Mouse (Mus musculus): ENCODE results near the gene Rgl3.

Gene Rgl3

GRCm38 (mm10) chr9:21948790-21949189, 40.5 kb downstream of the Rgl3 start:
- in situ Hi-C loops (cut with MseI, MboI) = no loop called here

GRCm38 (mm10) chr9:21948146-21948545, 41.1 kb downstream of the Rgl3 start:
- in situ Hi-C loops (cut with MseI, MboI) = no loop called here

GRCm38 (mm10) chr9:21947540-21948130, 41.6 kb downstream of the Rgl3 start:
- in situ Hi-C loops (cut with MseI, MboI) = no loop called here

DNA sequence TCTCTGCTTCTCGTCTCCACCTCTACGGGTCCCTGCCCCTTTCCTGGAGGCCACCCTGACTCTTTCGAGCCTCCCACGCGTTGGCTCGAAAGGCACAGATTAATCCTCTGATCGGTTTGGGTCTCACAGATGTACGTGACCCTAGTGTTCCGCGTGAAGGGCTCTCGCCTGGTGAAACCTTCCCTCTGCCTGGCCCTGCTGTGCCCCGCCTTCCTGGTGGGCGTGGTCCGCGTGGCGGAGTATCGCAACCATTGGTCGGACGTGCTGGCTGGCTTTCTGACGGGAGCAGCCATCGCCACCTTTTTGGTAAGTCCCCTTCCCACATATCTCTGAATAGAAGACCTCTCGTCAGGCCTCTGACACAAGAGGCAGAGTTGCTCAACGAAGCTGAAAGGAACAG, 45.0 kb downstream of the Rgl3 start:
- in situ Hi-C loops (cut with MseI, MboI) = no loop called here

DNA sequence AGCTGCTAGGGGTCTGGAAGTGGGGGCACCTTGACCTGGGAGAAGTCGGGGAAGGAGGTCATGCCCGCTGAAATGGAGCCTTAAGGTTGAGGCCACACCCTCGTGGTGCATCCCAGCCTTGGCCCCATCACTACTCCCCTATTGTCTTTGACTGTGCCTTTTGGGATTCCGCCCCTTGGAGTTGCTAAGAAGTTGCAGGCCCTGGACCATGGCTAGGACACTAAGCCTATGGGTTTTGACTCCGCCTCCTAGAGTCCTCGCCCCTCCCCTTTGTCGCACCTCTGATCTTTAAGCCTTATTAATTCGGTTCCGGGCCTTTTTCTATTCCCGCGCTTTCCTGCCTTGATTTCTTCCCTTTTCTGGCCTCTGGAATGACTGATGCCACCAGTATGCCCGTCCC, 45.6 kb downstream of the Rgl3 start:
- in situ Hi-C loops (cut with MseI, MboI) = no loop called here

DNA sequence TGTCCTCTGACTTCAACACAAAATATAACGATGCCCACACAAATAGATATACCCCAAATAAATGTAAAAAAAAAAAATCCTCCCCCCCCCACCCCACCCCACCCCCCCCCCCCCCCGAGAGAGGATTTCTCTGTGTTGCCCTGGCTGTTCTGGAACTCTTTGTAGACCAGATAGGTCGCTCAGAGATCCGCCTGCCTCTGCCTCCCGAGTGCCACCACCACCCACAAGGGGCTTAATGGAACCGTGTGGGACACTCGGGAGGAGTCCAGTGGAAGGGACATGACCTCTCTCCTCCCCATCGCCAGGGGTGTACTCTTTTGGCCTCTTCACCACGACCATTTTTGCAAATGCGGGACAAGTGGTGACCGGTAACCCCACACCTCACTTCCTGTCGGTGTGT, 46.2 kb downstream of the Rgl3 start:
- in situ Hi-C loops (cut with MseI, MboI) = no loop called here

DNA sequence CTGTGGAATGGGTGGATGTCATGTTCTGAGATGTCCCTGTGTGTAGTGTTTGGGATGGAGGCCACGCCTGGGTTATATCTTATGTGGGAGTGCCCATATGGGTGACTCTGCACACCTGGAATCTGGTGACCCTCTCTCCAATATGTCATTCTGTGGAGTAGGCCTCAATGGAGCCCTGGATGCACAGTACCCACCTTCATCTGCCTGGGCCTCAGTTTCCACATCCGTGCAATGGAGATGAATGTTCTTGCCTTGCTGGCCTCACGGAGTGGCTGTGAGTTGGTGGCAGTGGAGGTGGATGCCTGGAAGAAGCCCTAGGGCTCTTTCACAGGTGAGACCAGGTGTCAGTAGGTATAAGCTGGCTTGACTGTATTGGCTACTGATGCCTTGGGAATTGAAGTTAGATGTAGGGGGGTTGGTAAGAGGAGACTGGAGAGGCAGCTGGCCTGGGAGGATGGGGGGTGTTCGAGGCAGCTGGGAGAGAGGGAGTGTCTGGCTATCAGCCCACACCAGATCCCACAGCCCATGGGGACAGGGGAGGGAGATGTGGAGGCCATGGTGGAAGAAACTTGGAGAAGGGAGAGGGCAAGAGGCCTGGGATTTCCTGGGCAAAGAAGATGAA, 50.9 kb downstream of the Rgl3 start:
- in situ Hi-C loops (cut with MseI, MboI) = no loop called here

DNA sequence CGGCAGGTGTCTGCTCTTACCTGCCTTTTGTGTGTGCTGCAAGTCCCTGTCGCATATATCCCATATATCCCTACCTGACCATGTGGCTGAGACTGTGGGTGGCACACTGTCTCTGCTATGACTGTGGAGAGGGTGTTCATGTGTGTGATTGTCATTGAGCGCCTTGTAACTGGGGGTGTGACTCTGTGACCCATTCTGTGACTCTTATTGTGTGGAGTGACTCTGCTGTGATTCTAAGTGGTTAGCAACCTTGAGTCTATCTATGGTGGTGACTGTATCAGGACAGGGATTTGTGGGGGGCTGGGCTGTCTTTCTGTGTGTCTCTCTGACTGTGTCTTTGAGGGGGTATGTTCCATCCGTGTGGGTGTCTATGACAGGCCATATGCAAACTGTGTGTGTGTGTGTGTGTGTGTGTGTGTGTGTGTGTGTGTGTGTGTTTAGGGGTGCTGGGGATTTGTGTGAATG, 51.5 kb downstream of the Rgl3 start:
- in situ Hi-C loops (cut with MseI, MboI) = no loop called here

DNA sequence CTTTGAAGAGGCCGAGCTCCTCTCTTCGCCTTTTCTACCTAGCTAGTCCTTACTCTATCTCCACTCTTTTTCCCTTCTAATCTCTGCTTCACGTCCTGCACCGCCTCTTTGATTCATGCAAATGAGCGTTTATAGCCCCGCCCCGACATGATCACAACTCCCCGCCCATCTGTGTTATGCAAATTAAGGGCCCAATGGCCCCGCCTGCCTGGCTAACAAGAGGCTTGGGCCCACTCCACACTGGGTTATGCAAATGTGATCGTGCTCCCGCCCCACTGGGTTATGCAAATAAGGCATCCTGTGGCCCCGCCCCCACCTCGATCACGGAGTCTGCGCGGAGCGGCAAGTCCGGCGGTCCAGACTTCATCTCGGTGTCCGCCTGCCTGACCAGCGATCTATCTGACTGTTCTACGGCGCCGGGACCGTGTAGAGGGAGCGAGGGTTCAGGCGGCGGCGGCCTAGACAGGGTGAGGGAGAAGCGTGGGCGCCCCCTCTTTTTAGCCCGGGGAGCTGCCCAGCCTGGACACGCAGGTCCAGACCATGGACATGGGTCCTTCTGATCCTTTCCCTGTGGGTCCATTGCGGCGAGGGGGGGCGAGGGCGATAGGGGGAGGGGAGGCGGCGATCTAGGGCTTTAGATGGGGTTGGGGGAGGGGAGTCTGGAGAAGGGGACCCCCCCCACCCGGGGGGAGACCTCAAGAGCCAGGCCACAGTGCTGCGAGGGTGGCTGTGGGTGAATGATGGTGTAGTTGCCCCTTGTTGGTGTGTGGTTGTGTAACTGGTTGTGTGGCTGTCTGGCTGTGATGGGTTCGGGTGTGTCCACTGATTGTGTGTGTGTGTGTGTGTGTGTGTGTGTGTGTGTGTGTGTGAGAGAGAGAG, 52.3 kb downstream of the Rgl3 start, which contains the start of gene Plppr2:
TSS of gene Plppr2 (plus strand) at position 342 of the 879 bp plus-strand sequence.
- in situ Hi-C loops (cut with MseI, MboI) = no loop called here

GRCm38 (mm10) chr9:21935466-21936131, 53.6 kb downstream of the Rgl3 start:
- in situ Hi-C loops (cut with MseI, MboI) = no loop called here

DNA sequence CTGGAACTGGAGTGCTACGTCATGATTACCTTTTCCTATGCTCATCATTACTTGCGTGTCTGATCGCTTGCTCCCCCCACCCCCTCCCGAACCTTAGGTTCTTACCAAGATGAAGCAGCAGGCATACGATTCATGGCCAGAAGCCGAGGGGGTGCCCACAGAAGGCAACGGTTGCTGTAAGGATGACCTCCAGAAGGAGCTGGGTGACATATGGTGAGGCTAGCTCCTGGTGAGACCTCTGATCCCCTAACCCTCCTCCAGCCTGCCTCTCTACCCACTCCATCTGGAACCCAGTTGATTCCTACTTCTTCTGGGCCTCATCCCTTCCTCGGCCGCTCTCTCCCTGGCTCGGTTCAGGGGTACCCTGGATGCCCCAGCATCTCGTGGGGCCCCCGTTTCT, 55.2 kb downstream of the Rgl3 start:
- in situ Hi-C loops (cut with MseI, MboI) = no loop called here

DNA sequence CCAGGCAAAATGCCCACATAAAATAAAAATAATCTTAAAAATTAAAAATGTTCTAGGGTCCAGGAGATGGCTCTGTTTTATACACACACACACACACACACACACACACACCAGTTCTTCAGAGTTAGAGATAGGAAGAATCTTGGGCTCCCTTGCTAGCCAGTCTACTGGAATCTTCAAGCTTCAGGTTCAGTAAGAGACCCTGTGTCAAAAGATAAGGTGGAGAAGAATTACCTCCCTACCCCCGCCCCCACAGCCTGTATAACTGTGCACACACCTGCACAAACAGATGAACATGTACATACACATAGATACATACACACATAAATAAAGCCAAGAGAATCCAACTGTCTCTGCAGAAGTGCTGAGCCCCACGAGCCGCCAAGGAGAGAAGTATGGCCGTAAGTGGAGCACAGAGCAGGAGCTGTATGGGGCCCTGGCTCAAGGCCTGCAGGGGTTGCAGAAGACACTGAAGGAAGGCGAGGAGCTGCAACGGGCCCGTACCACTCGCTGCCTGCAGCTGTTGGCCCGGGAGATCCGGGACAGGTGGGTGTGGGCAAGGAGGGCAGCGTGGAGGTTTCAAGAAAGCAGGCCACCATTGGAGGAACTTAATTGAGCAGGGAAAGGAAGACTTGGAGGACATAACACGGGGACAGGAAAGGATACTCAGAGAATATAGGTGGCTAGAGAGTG, 56.7 kb downstream of the Rgl3 start:
- in situ Hi-C loops (cut with MseI, MboI) = no loop called here

- in situ Hi-C loops (cut with MseI, MboI) = no loop called here
These were observed 57.2 kb downstream of the Rgl3 start for GRCm38 (mm10) chr9:21932006-21932405.

GRCm38 (mm10) chr9:21929208-21929607, 60.0 kb downstream of the Rgl3 start:
- in situ Hi-C loops (cut with MseI, MboI) = no loop called here

- in situ Hi-C loops (cut with MseI, MboI) = no loop called here
These were observed 62.0 kb downstream of the Rgl3 start, which contains the start of the genes Ccdc159 and Tmem205 for GRCm38 (mm10) chr9:21927208-21927753. Gene Ccdc159, plus strand, starts transcription at chr9:21927471. Gene Tmem205, minus strand, starts transcription at chr9:21927556.

DNA sequence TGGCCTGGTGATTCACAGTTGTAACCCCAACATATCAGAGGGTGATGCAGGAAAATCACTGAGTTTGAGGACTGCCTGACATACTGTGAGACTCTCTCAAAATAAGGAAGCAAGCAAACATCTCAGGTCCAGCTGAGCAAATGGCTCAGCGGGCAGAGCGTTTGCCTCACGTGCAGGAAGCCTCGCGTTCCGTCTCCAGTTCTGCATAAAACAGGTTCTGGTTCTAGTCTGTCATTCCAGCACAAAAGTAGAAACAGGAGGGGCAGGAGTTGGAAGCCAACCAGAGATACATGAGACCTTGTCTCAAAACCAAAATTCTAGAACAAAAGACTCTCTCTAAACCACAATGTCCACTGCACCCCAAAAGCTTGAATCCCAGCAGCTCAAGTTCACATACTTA, 62.5 kb downstream of the Rgl3 start:
- in situ Hi-C loops (cut with MseI, MboI) = no loop called here

DNA sequence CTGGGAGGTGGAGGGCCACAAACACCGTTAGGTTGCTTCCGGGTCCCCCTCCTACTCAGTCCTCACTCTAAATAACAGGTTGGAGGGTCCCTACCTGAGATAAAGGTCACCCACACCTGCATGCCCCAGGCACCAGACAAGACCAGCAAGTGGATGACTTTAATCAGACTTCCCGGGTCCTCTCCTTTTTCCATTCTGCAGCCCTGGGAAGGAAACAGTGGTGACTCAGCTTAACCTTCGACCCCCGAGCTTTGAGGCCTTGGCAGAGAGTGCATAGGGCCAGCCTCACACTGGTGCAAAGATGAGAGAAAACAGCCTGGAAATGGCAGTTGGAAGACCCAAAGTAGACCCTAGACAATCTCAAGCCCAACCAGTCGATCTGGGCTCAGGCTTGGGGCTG, 63.1 kb downstream of the Rgl3 start:
- in situ Hi-C loops (cut with MseI, MboI) = no loop called here

DNA sequence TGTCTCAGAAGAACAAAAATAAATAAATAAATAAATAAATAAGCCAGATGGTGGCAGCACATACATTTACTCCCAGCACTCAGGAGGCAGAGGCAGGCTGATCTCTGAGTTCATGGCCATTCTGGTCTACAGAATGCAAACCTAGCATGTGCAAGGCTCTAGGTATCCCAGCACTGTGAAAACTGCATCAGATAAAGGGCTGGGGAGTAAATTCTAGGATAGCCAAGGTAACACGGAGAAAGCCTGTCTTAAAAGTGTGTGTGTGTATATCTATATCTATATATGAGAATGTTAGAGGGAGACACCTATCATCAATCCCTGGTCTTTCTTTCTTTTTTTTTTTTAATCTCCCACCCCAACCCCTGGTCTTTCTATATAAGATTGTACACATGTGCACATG, 63.7 kb downstream of the Rgl3 start:
- in situ Hi-C loops (cut with MseI, MboI) = no loop called here

- in situ Hi-C loops (cut with MseI, MboI) = no loop called here
These were observed 64.2 kb downstream of the Rgl3 start for GRCm38 (mm10) chr9:21925034-21925433.

DNA sequence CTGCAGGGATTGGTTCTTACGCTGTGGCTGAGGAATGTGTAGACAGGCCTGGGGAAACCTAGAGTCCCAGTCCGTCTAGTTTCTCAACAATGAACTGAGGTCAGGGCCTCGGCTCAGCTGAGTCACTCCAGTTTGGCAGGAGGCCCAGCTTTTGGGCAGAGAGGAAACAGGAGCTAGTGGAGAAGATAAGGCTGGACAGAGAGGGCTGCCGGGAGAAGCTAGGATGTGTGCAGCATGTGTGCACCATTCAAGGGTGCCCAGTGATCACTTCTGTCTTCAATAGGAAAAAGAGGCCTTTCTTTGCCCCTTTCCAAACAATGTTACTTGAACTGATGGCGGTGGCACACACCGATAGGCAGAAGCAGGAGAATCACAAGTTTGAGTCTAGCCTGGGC, 65.2 kb downstream of the Rgl3 start:
- in situ Hi-C loops (cut with MseI, MboI) = no loop called here

GRCm38 (mm10) chr9:21923490-21924098, 65.7 kb downstream of the Rgl3 start:
- in situ Hi-C loops (cut with MseI, MboI) = no loop called here

Data from mouse trophoblast stem cell (cell line).